Mouse (Mus musculus): ENCODE data around the gene Arhgap32. TPM values are rescaled to one million over a fixed set of nuclear protein-coding genes. Genes with fewer than 3 reads are reported as not detected.

Arhgap32 gene
- polyA plus RNA-seq (2014; fragmentation: Illumina TruSeq; extraction: RNeasy Lipid Tissue Mini Kit (QIAGEN cat#74804); ENCODE audit: low read depth, low replicate concordance), result 2.8 TPM

DNA sequence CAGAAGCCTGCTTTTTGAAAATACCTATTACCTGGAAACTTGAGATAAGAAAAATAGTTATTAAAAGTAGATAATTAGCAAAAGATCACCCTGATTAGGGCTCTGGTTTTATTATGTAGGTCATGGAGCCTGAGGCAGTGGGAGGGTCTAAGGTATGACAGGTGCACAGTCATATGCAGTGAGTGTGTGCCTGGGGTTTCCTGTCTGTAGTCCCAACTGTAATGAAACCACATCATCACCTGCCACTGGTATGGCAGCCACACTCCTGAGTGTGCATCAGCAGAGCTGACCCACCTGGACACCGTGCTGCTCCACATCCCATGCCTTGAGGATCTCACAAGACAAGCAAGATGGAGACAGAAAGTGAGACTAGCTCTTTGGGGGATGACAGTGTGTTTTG, at the start of gene Arhgap32:
TSS of gene Arhgap32 (plus strand) at position 351 of the 400 bp plus-strand sequence.

Other genes starting within 250 kb of the Arhgap32 start
- gene Barx2, start 202.7 kb upstream of the Arhgap32 start, polyA plus RNA-seq (2014; fragmentation: Illumina TruSeq; extraction: RNeasy Lipid Tissue Mini Kit (QIAGEN cat#74804); ENCODE audit: low read depth, low replicate concordance), result not detected
- 0.08 TPM for gene Kcnj5, start 228.2 kb downstream of the Arhgap32 start, polyA plus RNA-seq (2014; fragmentation: Illumina TruSeq; extraction: RNeasy Lipid Tissue Mini Kit (QIAGEN cat#74804); ENCODE audit: low read depth, low replicate concordance)

All from liver, adult 10 weeks (tissue).